Mouse (Mus musculus): Measurements from ENCODE around the gene Mrpl44.

GRCm38 (mm10) chr1:79819296-79819879 lies 43.6 kb downstream of the Mrpl44 start:
- TF ChIP-seq CTCF (IDR thresholded peaks at IDR 0.05; ENCODE audit: extremely low read depth, insufficient read depth, insufficient read length, insufficient replicate concordance) (no peak), POLR2A (IDR thresholded peaks at IDR 0.05; ENCODE audit: low read depth, low read length) (no peak)
